In genomic region chr8:111044003-111044734, GRCm38 (mm10) we compare ENCODE assay signal across 1 mouse cellular context.
A peak's percentile ranks its signal among the peaks of the same experiment; 100 is the strongest.
TF ChIP-seq lines count a peak whose summit lies in the region.

No protein-coding gene starts in this region.

TF ChIP-seq in ES-E14, 5 proteins besides CTCF, POLR2A, EP300 and RAD21:
- TF ChIP-seq HCFC1 (IDR thresholded peaks at IDR 0.05; ENCODE audit: borderline replicate concordance, insufficient read depth, low read length) (no peak), ZNF384 (IDR thresholded peaks at IDR 0.05; ENCODE audit: low read depth, low read length) (peak; percentile 48; the same call in 1 of the 2 replicates), ZC3H11A (IDR thresholded peaks at IDR 0.05; ENCODE audit: borderline replicate concordance, low read depth, low read length) (no peak)
